Mouse (Mus musculus) midbrain, embryonic 15.5 days (tissue): Measurements from ENCODE around the gene Lgals9. TPM values are rescaled to one million over a fixed set of nuclear protein-coding genes. Genes with fewer than 3 reads are reported as not detected.

Source experiments
- ATAC-seq: fragments of 200-750 bp; cut with Nextera tagmentation; replicated peaks from 2 replicates; pipeline ENCODE4 v1.8.0; 2017; ENCODE audit warnings: moderate TSS enrichment
- H3K27ac ChIP-seq: fragments of 300-500 bp; sonication (generic); 2 replicates; pipeline ENCODE4 v1.5.1; 2015; ENCODE audit warnings: mild to moderate bottlenecking, inconsistent platforms
- H3K27me3 ChIP-seq: fragments of 300-500 bp; sonication (generic); replicated peaks from 2 replicates; pipeline ENCODE4 v1.6.1; 2015; ENCODE audit warnings: inconsistent platforms
- H3K36me3 ChIP-seq: fragments of 300-500 bp; sonication (generic); replicated peaks from 2 replicates; pipeline ENCODE4 v1.6.1; 2015; ENCODE audit warnings: inconsistent platforms
- H3K4me1 ChIP-seq: fragments of 300-500 bp; sonication (generic); 2 replicates; pipeline ENCODE4 v1.6.1; 2015; ENCODE audit warnings: inconsistent platforms
- H3K4me2 ChIP-seq: fragments of 300-500 bp; sonication (generic); 2 replicates; pipeline ENCODE4 v1.6.1; 2015; ENCODE audit warnings: inconsistent platforms, mild to moderate bottlenecking, moderate library complexity
- H3K4me3 ChIP-seq: fragments of 300-500 bp; sonication (generic); 2 replicates; pipeline ENCODE4 v1.5.1; 2015; ENCODE audit warnings: mild to moderate bottlenecking, inconsistent platforms
- H3K9ac ChIP-seq: fragments of 300-500 bp; sonication (generic); 2 replicates; pipeline ENCODE4 v1.6.1; 2015; ENCODE audit warnings: mild to moderate bottlenecking, inconsistent platforms
- H3K9me3 ChIP-seq: fragments of 300-500 bp; sonication (generic); 2 replicates; pipeline ENCODE4 v1.6.1; 2016; ENCODE audit warnings: inconsistent platforms
- WGBS: fragments of 180-500 bp; shearing (Covaris S2); methylation state at CpG from one replicate; pipeline ENCODE4 v1.1.7; 2015; ENCODE audit warnings: mixed read lengths; 5-methylcytosine and 5-hydroxymethylcytosine counted together
- polyA plus RNA-seq: library from polyadenylated mRNA; unstranded; fragments of >200 nt; fragmentation: Nextera tagmentation; extraction: Ambion mirVana; gene quantifications from 2 replicates; pipeline ENCODE4 v1.2.1, GENCODE M21; 2015

Lgals9 gene
- 8.5 and 11.8 TPM in 2 replicates for polyA plus RNA-seq

DNA sequence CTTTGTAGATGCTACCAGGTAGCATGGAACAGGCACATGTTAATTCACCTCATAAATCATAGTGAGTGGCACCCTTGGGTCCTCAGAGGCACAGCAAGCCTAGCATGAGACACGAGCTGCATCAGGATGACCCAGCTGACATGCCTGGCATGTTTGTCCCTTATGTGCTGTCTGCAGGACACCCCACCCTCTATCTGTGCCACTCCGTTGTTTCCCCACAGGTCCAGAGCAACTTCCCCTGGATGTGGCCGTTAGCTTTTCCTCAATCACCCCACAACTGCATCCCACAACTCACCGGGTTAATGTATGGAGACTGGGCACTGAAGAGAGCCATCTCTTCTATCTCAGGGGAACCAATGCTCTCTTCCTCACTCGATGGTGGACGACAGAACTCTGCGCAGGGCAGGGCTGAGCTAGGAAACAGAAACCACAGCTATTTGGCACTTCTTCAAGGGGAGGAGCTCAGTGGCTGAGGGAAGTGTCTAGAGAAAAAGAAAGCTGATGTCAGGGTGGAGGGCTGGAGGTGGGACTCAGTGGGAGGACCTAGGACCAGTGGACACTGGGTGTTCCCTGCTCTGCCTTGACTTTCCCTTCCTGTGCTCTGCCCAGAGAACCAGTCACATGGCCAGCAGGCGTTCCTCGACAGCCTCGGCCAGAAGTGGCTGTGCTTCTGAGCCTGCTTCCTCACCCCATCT, at the start of gene Lgals9:
Lgals9 (minus strand) TSS at position 464 of the 695 bp plus-strand sequence.
- ATAC-seq = no peak
- Histone ChIP-seq H3K9ac (no peak within 1 kb of the TSS), H3K4me2 (no peak within 1 kb of the TSS), H3K27me3 (no peaks in the 10 kb centered on the region), H3K9me3 (no peaks in the 10 kb centered on the region), H3K27ac (no peak within 1 kb of the TSS), H3K4me3 (no peak within 1 kb of the TSS), H3K36me3 (no peaks in the 10 kb centered on the region), H3K4me1 (no peaks in the 10 kb centered on the region)
- WGBS = 71% methylated on average over 10 of the region's 10 CpGs

GRCm38 (mm10) chr11:79033636-79034035, 48.9 kb upstream of the Lgals9 start:
- Histone ChIP-seq H3K4me3 (no peak overlapping the region), H3K9me3 (no peaks in the 10 kb centered on the region), H3K27ac (no peak overlapping the region), H3K4me2 (no peak overlapping the region), H3K36me3 (no peaks in the 10 kb centered on the region), H3K9ac (no peak overlapping the region), H3K4me1 (peaks cover 7% of the 10 kb centered on the region), H3K27me3 (no peaks in the 10 kb centered on the region)
- WGBS = 90% methylated on average over 11 of the region's 11 CpGs
- ATAC-seq = no peak

- Histone ChIP-seq H3K4me1 (peaks cover 7% of the 10 kb centered on the region), H3K4me2 (no peak overlapping the region), H3K27ac (no peak overlapping the region), H3K4me3 (no peak overlapping the region), H3K36me3 (no peaks in the 10 kb centered on the region), H3K9me3 (no peaks in the 10 kb centered on the region), H3K9ac (no peak overlapping the region), H3K27me3 (no peaks in the 10 kb centered on the region)
- ATAC-seq = no peak
- WGBS = 82% methylated on average over 12 of the region's 12 CpGs
These were observed 48.3 kb upstream of the Lgals9 start for GRCm38 (mm10) chr11:79033021-79033420.

DNA sequence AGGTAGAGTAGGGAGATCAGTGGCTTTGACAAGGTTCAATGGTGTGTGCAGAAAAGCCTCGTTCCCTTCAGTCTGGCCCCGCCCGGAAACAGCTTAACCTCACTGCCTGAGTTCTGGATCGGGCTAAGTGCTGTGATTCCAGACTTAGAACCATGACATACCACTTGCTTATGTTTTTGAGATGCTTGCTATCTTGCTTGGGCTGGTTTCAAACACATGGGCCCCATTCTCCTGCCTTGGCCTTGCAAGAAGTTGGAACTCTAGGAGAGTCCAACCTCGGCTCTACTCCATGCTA, 46.7 kb upstream of the Lgals9 start:
- peaks cover 7% of the 10 kb centered on the region for H3K4me1 ChIP-seq
- no peak overlapping the region for H3K4me2 ChIP-seq
- no peak overlapping the region for H3K9ac ChIP-seq
- no peaks in the 10 kb centered on the region for H3K36me3 ChIP-seq
- no peak overlapping the region for H3K4me3 ChIP-seq
- 78% methylated on average over 5 of the region's 5 CpGs for WGBS
- no peak overlapping the region for H3K27ac ChIP-seq
- no peaks in the 10 kb centered on the region for H3K27me3 ChIP-seq
- H3K9me3 ChIP-seq = no peaks in the 10 kb centered on the region
- ATAC-seq = no peak

DNA sequence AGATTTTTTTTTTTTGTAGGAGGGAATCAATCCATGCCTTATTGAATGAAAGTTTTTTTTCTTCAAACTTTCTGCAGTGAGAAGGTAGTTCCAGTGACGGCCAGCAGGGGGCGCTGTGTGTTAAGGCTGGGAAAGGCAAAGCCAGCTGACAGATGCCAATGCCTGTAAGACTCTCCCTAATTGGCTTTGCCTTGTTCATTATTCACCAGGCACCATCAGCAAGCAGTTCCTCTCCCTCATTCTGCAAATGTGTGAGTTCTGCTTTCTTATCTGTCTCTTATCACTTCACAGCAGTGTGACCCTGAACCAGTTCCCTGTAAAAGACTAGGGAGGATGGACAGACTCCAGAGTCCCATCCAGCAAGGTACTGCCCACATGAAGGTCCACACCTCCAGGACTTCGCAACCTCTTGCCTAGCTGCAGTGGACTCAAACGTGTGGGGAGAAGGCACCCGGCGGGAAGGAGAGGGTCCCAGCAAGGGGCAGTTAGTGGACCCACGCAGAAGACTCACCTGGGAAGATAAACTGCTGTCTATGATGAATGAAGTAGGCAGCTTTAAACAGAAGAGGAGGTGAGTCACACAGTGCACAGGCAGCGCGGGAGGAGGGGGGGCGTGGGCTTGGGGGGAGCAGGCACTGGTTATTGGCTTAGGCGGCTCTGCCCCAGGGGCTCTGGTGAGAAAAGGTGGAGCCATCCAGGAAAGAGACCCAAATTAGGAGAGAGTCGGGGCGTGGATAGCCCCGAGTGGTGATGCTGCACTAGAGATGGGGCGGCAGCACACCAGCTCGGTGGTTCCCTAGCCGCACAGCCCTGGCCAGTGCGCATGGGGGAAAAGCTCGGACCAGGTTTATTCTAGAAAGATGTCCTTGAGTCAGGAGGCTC, 46.1 kb upstream of the Lgals9 start:
- Histone ChIP-seq H3K4me1 (peaks cover 7% of the 10 kb centered on the region), H3K4me2 (no peak overlapping the region), H3K4me3 (no peak overlapping the region), H3K27me3 (no peaks in the 10 kb centered on the region), H3K9ac (no peak overlapping the region), H3K36me3 (no peaks in the 10 kb centered on the region), H3K27ac (0 out of 2 replicates have a peak overlapping the region, but pooled peaks have one; percentile 31), H3K9me3 (no peaks in the 10 kb centered on the region)
- peak; percentile 48; the same call in 1 of the 2 replicates for ATAC-seq
- WGBS = 54% methylated on average over 19 of the region's 19 CpGs

- WGBS = 84% methylated on average over 6 of the region's 6 CpGs
- no peak overlapping the region for H3K27ac ChIP-seq
- no peak overlapping the region for H3K9ac ChIP-seq
These were observed 39.0 kb upstream of the Lgals9 start for GRCm38 (mm10) chr11:79023751-79024150.

GRCm38 (mm10) chr11:79023342-79023741, 38.6 kb upstream of the Lgals9 start:
- Histone ChIP-seq H3K4me2 (no peak overlapping the region), H3K36me3 (0 out of 2 replicates have a peak, but pooled peaks cover 3% of the 10 kb centered on the region), H3K9me3 (no peaks in the 10 kb centered on the region), H3K27ac (no peak overlapping the region), H3K27me3 (no peaks in the 10 kb centered on the region), H3K4me1 (no peaks in the 10 kb centered on the region), H3K4me3 (no peak overlapping the region), H3K9ac (no peak overlapping the region)
- WGBS = 57% methylated on average over 7 of the region's 7 CpGs
- no peak for ATAC-seq

More at GRCm38 (mm10) chr11:79023751-79024150, 39.0 kb upstream of the Lgals9 start:
- Histone ChIP-seq H3K4me2 (no peak overlapping the region), H3K27me3 (no peaks in the 10 kb centered on the region), H3K4me1 (no peaks in the 10 kb centered on the region), H3K4me3 (no peak overlapping the region), H3K9me3 (no peaks in the 10 kb centered on the region), H3K36me3 (0 out of 2 replicates have a peak, but pooled peaks cover 3% of the 10 kb centered on the region)
- no peak for ATAC-seq

GRCm38 (mm10) chr11:79022836-79023235, 38.1 kb upstream of the Lgals9 start:
- ATAC-seq = no peak
- Histone ChIP-seq H3K27me3 (no peaks in the 10 kb centered on the region), H3K36me3 (0 out of 2 replicates have a peak, but pooled peaks cover 3% of the 10 kb centered on the region), H3K9ac (no peak overlapping the region), H3K4me3 (no peak overlapping the region), H3K9me3 (no peaks in the 10 kb centered on the region), H3K4me1 (no peaks in the 10 kb centered on the region), H3K4me2 (no peak overlapping the region), H3K27ac (no peak overlapping the region)
- WGBS = 70% methylated on average over 4 of the region's 4 CpGs

- Histone ChIP-seq H3K36me3 (0 out of 2 replicates have a peak, but pooled peaks cover 3% of the 10 kb centered on the region), H3K9me3 (no peaks in the 10 kb centered on the region), H3K9ac (no peak overlapping the region), H3K4me3 (no peak overlapping the region), H3K4me2 (no peak overlapping the region), H3K27me3 (no peaks in the 10 kb centered on the region), H3K27ac (no peak overlapping the region), H3K4me1 (no peaks in the 10 kb centered on the region)
- WGBS = 82% methylated on average over 21 of the region's 21 CpGs
- no peak for ATAC-seq
These were observed 35.8 kb upstream of the Lgals9 start for GRCm38 (mm10) chr11:79020535-79021045.

GRCm38 (mm10) chr11:79019839-79020534, 35.2 kb upstream of the Lgals9 start:
- H3K36me3 ChIP-seq = 0 out of 2 replicates have a peak, but pooled peaks cover 3% of the 10 kb centered on the region
- no peak overlapping the region for H3K27ac ChIP-seq
- ATAC-seq = no peak
- no peaks in the 10 kb centered on the region for H3K9me3 ChIP-seq
- H3K4me1 ChIP-seq = no peaks in the 10 kb centered on the region
- no peak overlapping the region for H3K4me2 ChIP-seq
- no peak overlapping the region for H3K4me3 ChIP-seq
- 89% methylated on average over 17 of the region's 17 CpGs for WGBS
- H3K27me3 ChIP-seq = no peaks in the 10 kb centered on the region
- H3K9ac ChIP-seq = no peak overlapping the region

DNA sequence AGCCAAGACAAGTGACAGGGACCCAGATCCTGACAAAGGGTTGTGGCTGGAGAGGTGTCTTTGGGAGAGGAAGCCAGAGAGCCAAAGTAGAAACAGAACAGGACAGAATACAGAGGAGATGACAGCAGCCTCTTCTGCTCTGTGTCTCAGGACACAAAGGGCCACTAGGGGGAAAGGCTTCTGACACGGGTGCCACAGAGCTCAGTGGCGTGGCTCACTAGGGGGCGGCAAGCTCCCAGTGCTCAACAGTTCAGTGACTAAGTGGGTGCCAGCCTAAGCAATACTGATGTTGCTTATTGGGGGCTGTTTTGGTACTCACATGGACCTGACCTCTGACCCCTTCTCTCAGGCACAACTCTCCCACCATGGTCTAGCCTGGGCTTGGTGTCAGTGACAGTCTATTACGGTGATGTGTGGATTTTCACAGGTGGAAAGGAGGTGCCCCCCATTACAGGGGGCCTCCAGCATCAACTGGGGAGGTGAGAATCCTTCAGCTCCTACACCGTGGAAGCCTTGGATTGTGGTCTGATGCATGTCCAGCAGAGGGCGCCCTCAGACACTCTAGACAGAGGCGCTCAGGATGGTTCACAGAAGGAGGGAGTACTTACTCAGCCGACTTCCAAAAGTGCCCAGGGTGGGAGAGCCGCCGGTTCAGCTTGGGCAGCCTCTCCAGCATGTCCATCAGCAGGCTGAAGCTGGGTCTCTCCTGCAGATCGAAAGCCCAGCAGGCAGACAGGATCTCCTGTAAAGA, 34.4 kb upstream of the Lgals9 start:
- Histone ChIP-seq H3K9ac (no peak overlapping the region), H3K36me3 (0 out of 2 replicates have a peak, but pooled peaks cover 3% of the 10 kb centered on the region), H3K27me3 (no peaks in the 10 kb centered on the region), H3K4me1 (peaks cover 4% of the 10 kb centered on the region), H3K4me3 (no peak overlapping the region), H3K4me2 (no peak overlapping the region), H3K9me3 (no peaks in the 10 kb centered on the region), H3K27ac (no peak overlapping the region)
- WGBS = 53% methylated on average over 11 of the region's 11 CpGs
- ATAC-seq = no peak
